Mouse (Mus musculus) left cerebral cortex, adult 8-10 months (tissue): ENCODE measurements at regions not wholly inside any gene's neighbourhood (a gene's known extent, or its start where the extent isn't known, plus 50 kb on each side); places are given as distances from the start of the nearest gene placed in this dataset.

Experiments used
- DNase-seq, 2 experiments: peaks; one replicate each; pipeline ENCODE4 v3.0.0; 2022; ENCODE audit warnings: low spot score in 2 of 2

GRCm38 (mm10) chr3:33717317-33717716, 82.3 kb upstream of the Ttc14 start:
- DNase-seq: no peak

- DNase-seq: no peak
These were observed 71.7 kb upstream of the Ttc14 start for GRCm38 (mm10) chr3:33727915-33728314.

- DNase-seq: peak in 1 of 2 experiments; percentile 44
These were observed 69.3 kb upstream of the Ttc14 start for GRCm38 (mm10) chr3:33730364-33730763.

GRCm38 (mm10) chr3:33737496-33737895, 62.1 kb upstream of the Ttc14 start:
- no peak for DNase-seq

GRCm38 (mm10) chr3:33742138-33742537, 57.5 kb upstream of the Ttc14 start:
- DNase-seq: peak in 1 of 2 experiments; percentile 57
